Mouse (Mus musculus) lung, adult 2 months (tissue): ENCODE measurements around the gene Slpi.

Experiments used
- CTCF ChIP-seq: fragments of 200-500 bp; IDR thresholded peaks from 2 replicates; pipeline ENCODE4 v1.5.1; 2011; ENCODE audit warnings: mild to moderate bottlenecking, low read length, control low read depth; ENCODE audit not compliant: insufficient read depth
- POLR2A ChIP-seq: fragments of 200-500 bp; IDR thresholded peaks from 2 replicates; pipeline ENCODE4 v1.6.1; 2011; ENCODE audit warnings: low read depth, mild to moderate bottlenecking, control low read depth, low read length, borderline replicate concordance; ENCODE audit errors: extremely low read depth

DNA sequence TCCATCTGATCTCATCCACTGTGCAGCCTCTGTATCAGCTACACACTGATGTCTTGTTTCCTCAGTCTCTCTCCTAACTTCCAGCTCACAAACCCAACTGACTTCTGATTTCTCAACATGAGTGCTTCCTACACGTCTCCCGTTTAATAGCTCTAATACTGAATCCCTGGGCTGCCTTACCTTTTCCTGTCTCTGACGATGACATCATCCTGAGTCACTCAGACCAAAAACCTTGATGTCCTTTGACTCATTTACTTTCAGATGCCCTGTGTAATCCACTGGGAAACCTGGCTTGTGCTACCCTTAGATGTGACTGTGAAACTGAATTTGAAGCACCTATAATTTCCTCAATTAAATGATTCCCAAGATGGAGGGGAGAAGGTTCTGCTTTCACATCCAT is 5.9 kb downstream of the Slpi start:
- TF ChIP-seq POLR2A (no peak), CTCF (no peak)
